Mouse (Mus musculus): Measurements from ENCODE around the gene Il16. TPM values are rescaled to one million over a fixed set of nuclear protein-coding genes. Genes with fewer than 3 reads are reported as not detected.

Gene Il16
- polyA plus RNA-seq, 1 experiment from 2014 or later: 4.4 TPM

GRCm38 (mm10) chr7:83639084-83639483, 106.4 kb downstream of the Il16 start:
- no peak overlapping the region for H3K27ac ChIP-seq (ENCODE audit: low read length)
- H3K4me3 ChIP-seq (ENCODE audit: low read depth, low read length): no peak overlapping the region
- H3K4me1 ChIP-seq (ENCODE audit: control insufficient read depth, insufficient read depth, low read length): 0 out of 2 replicates have a peak, but pooled peaks cover 6% of the 10 kb centered on the region
- no peaks in the 10 kb centered on the region for H3K9me3 ChIP-seq (ENCODE audit: control insufficient read depth, low read depth, low read length)
- H3K4me2 ChIP-seq (replicated peaks; ENCODE audit: low read depth, low read length): no peak overlapping the region
- H3K9ac ChIP-seq (replicated peaks; ENCODE audit: low read depth, low read length): no peak overlapping the region
- 83% methylated on average over 3 of the region's 3 CpGs for WGBS
- no peak for ATAC-seq (ENCODE audit: insufficient number of reproducible peaks, insufficient read depth, low FRiP score, low read depth)
- H3K36me3 ChIP-seq (ENCODE audit: control insufficient read depth, insufficient read depth, low read length): peaks cover 23% of the 10 kb centered on the region
- H3K27me3 ChIP-seq (ENCODE audit: control insufficient read depth, insufficient read depth, low read length): no peaks in the 10 kb centered on the region

GRCm38 (mm10) chr7:83637781-83638583, 107.5 kb downstream of the Il16 start:
- H3K27me3 ChIP-seq (ENCODE audit: control insufficient read depth, insufficient read depth, low read length): no peaks in the 10 kb centered on the region
- 87% methylated on average over 8 of the region's 8 CpGs for WGBS
- H3K4me1 ChIP-seq (ENCODE audit: control insufficient read depth, insufficient read depth, low read length): 0 out of 2 replicates have a peak, but pooled peaks cover 14% of the 10 kb centered on the region
- no peak overlapping the region for H3K27ac ChIP-seq (ENCODE audit: low read length)
- H3K36me3 ChIP-seq (ENCODE audit: control insufficient read depth, insufficient read depth, low read length): peaks cover 23% of the 10 kb centered on the region
- no peak overlapping the region for H3K9ac ChIP-seq (replicated peaks; ENCODE audit: low read depth, low read length)
- ATAC-seq (ENCODE audit: insufficient number of reproducible peaks, insufficient read depth, low FRiP score, low read depth): no peak
- H3K4me2 ChIP-seq (replicated peaks; ENCODE audit: low read depth, low read length): no peak overlapping the region
- no peaks in the 10 kb centered on the region for H3K9me3 ChIP-seq (ENCODE audit: control insufficient read depth, low read depth, low read length)
- no peak overlapping the region for H3K4me3 ChIP-seq (ENCODE audit: low read depth, low read length)

GRCm38 (mm10) chr7:83636425-83636824, 109.1 kb downstream of the Il16 start:
- no peak overlapping the region for H3K27ac ChIP-seq (ENCODE audit: low read length)
- H3K4me3 ChIP-seq (ENCODE audit: low read depth, low read length): no peak overlapping the region
- 90% methylated on average over 8 of the region's 8 CpGs for WGBS
- ATAC-seq (ENCODE audit: insufficient number of reproducible peaks, insufficient read depth, low FRiP score, low read depth): no peak
- no peak overlapping the region for H3K4me2 ChIP-seq (replicated peaks; ENCODE audit: low read depth, low read length)
- H3K9me3 ChIP-seq (ENCODE audit: control insufficient read depth, low read depth, low read length): no peaks in the 10 kb centered on the region
- H3K36me3 ChIP-seq (ENCODE audit: control insufficient read depth, insufficient read depth, low read length): peaks cover 23% of the 10 kb centered on the region
- 0 out of 2 replicates have a peak, but pooled peaks cover 21% of the 10 kb centered on the region for H3K4me1 ChIP-seq (ENCODE audit: control insufficient read depth, insufficient read depth, low read length)
- H3K9ac ChIP-seq (replicated peaks; ENCODE audit: low read depth, low read length): no peak overlapping the region
- no peaks in the 10 kb centered on the region for H3K27me3 ChIP-seq (ENCODE audit: control insufficient read depth, insufficient read depth, low read length)

GRCm38 (mm10) chr7:83635726-83636125, 109.8 kb downstream of the Il16 start:
- no peak for ATAC-seq (ENCODE audit: insufficient number of reproducible peaks, insufficient read depth, low FRiP score, low read depth)
- 86% methylated on average over 2 of the region's 2 CpGs for WGBS
- peaks cover 22% of the 10 kb centered on the region for H3K4me1 ChIP-seq (ENCODE audit: control insufficient read depth, insufficient read depth, low read length)
- no peak overlapping the region for H3K27ac ChIP-seq (ENCODE audit: low read length)
- H3K9ac ChIP-seq (replicated peaks; ENCODE audit: low read depth, low read length): no peak overlapping the region
- no peak overlapping the region for H3K4me3 ChIP-seq (ENCODE audit: low read depth, low read length)
- peaks cover 23% of the 10 kb centered on the region for H3K36me3 ChIP-seq (ENCODE audit: control insufficient read depth, insufficient read depth, low read length)
- H3K27me3 ChIP-seq (ENCODE audit: control insufficient read depth, insufficient read depth, low read length): no peaks in the 10 kb centered on the region
- H3K4me2 ChIP-seq (replicated peaks; ENCODE audit: low read depth, low read length): no peak overlapping the region
- no peaks in the 10 kb centered on the region for H3K9me3 ChIP-seq (ENCODE audit: control insufficient read depth, low read depth, low read length)

- WGBS: 80% methylated on average over 6 of the region's 6 CpGs
- Histone ChIP-seq H3K27ac (ENCODE audit: low read length) (no peak overlapping the region), H3K4me1 (ENCODE audit: control insufficient read depth, insufficient read depth, low read length) (peaks cover 22% of the 10 kb centered on the region), H3K27me3 (ENCODE audit: control insufficient read depth, insufficient read depth, low read length) (no peaks in the 10 kb centered on the region), H3K9me3 (ENCODE audit: control insufficient read depth, low read depth, low read length) (no peaks in the 10 kb centered on the region), H3K36me3 (ENCODE audit: control insufficient read depth, insufficient read depth, low read length) (peaks cover 18% of the 10 kb centered on the region), H3K9ac (replicated peaks; ENCODE audit: low read depth, low read length) (no peak overlapping the region), H3K4me2 (replicated peaks; ENCODE audit: low read depth, low read length) (no peak overlapping the region), H3K4me3 (ENCODE audit: low read depth, low read length) (no peak overlapping the region)
- ATAC-seq (ENCODE audit: insufficient number of reproducible peaks, insufficient read depth, low FRiP score, low read depth): no peak
These were observed 111.7 kb downstream of the Il16 start for GRCm38 (mm10) chr7:83633856-83634255.

- Histone ChIP-seq H3K4me3 (ENCODE audit: low read depth, low read length) (peak overlapping the region; percentile 45), H3K27me3 (ENCODE audit: control insufficient read depth, insufficient read depth, low read length) (no peaks in the 10 kb centered on the region), H3K9me3 (ENCODE audit: control insufficient read depth, low read depth, low read length) (no peaks in the 10 kb centered on the region), H3K36me3 (ENCODE audit: control insufficient read depth, insufficient read depth, low read length) (peaks cover 13% of the 10 kb centered on the region), H3K4me1 (ENCODE audit: control insufficient read depth, insufficient read depth, low read length) (peaks cover 22% of the 10 kb centered on the region), H3K4me2 (replicated peaks; ENCODE audit: low read depth, low read length) (peak overlapping the region; percentile 54), H3K27ac (ENCODE audit: low read length) (no peak overlapping the region), H3K9ac (replicated peaks; ENCODE audit: low read depth, low read length) (peak overlapping the region; percentile 19; the same call in 1 of the 2 replicates)
- ATAC-seq (ENCODE audit: insufficient number of reproducible peaks, insufficient read depth, low FRiP score, low read depth): no peak
- 34% methylated on average over 6 of the region's 6 CpGs for WGBS
These were observed 112.8 kb downstream of the Il16 start for GRCm38 (mm10) chr7:83632682-83633120.

GRCm38 (mm10) chr7:83631828-83632681, 113.5 kb downstream of the Il16 start, which contains the start of gene Stard5:
TSS of gene Stard5 (plus strand) at chr7:83631959.
- Histone ChIP-seq H3K27me3 (ENCODE audit: control insufficient read depth, insufficient read depth, low read length) (no peaks in the 10 kb centered on the region), H3K9me3 (ENCODE audit: control insufficient read depth, low read depth, low read length) (no peaks in the 10 kb centered on the region), H3K4me2 (replicated peaks; ENCODE audit: low read depth, low read length) (peak within 1 kb of the TSS; percentile 54), H3K27ac (ENCODE audit: low read length) (peak within 1 kb of the TSS; percentile 11; the same call in 1 of the 2 replicates), H3K36me3 (ENCODE audit: control insufficient read depth, insufficient read depth, low read length) (peaks cover 8% of the 10 kb centered on the region; the same call in 1 of the 2 replicates), H3K4me1 (ENCODE audit: control insufficient read depth, insufficient read depth, low read length) (peaks cover 22% of the 10 kb centered on the region), H3K4me3 (ENCODE audit: low read depth, low read length) (peak within 1 kb of the TSS; percentile 45), H3K9ac (replicated peaks; ENCODE audit: low read depth, low read length) (peak within 1 kb of the TSS; percentile 41)
- WGBS: under 1% methylated on average over 35 of the region's 35 CpGs
- ATAC-seq (ENCODE audit: insufficient number of reproducible peaks, insufficient read depth, low FRiP score, low read depth): peak; percentile 96
